Mouse (Mus musculus): Measurements from ENCODE around the gene Slc22a20.

The Slc22a20 gene

DNA sequence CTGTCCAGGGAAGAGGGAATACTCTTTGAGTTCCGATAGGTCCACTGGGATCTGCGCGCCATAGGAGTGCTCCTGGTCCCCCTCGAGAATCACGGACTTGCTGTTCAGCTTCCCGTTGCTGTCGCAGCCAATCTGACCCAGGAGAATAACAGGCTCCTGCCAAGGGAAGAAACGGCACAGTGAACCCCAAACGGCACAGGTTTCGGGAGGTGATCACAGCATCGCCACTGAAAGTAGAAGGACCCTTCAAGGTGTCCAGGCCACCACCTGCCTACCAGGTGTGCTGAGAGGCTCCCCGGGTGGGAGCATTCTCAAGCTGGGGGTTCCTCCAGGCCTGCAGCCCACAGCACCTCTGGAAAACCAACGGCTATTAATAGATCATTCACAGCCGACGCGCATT, 34.3 kb downstream of the Slc22a20 start:
- DNase-seq (ENCODE audit: low spot score) = no peak

- no peak for DNase-seq (ENCODE audit: low spot score)
Observed at GRCm38 (mm10) chr19:5950218-5950617, 35.7 kb downstream of the Slc22a20 start.

- no peak for DNase-seq (ENCODE audit: low spot score)
Observed at GRCm38 (mm10) chr19:5945891-5946290, 40.1 kb downstream of the Slc22a20 start.

- no peak for DNase-seq (ENCODE audit: low spot score)
Observed at GRCm38 (mm10) chr19:5945027-5945426, 40.9 kb downstream of the Slc22a20 start.

GRCm38 (mm10) chr19:5944145-5944544, 41.8 kb downstream of the Slc22a20 start:
- DNase-seq (ENCODE audit: low spot score) = no peak

DNA sequence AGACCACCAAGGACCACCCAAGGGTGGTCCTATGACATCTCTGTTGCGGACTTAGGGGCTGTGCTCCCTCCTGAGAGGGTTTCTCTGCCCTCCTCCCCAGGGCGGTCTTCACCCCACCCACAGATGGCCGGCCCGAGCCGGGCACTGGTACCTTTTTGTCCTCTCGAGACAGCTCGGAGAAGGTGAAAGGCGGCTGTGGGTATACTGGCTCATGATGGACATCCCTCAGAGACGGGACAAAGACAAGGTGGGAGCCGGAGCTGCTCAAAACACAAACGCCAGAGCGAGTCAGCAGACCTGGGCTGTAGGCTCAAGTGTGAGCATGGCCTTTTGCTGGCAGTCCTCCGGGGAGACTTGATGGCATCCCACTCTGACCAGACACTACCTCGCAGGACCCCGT, 42.5 kb downstream of the Slc22a20 start:
- no peak for DNase-seq (ENCODE audit: low spot score)

- no peak for DNase-seq (ENCODE audit: low spot score)
Observed at GRCm38 (mm10) chr19:5942581-5942980, 43.4 kb downstream of the Slc22a20 start.

GRCm38 (mm10) chr19:5940656-5941055, 45.3 kb downstream of the Slc22a20 start:
- DNase-seq (ENCODE audit: low spot score) = no peak

DNA sequence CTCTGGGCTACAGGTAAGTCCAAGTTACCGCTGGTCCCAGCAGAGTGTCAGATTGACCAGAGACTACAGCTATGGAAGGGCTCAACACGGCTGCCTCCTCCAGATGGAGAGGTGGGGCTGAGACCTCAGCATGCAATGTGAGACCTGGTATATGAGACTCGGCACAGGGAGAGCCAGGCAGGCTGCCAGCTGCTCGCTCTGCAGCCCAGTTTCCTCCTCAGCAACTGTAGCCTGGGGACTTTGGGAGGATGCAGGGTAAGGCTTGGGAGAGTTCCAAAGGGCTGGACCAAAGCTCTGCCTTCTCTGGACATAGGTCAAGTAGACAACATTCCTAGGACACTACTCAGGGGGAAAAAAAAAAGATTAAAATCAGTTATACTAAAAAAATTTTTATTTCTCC, 45.8 kb downstream of the Slc22a20 start:
- no peak for DNase-seq (ENCODE audit: low spot score)

DNA sequence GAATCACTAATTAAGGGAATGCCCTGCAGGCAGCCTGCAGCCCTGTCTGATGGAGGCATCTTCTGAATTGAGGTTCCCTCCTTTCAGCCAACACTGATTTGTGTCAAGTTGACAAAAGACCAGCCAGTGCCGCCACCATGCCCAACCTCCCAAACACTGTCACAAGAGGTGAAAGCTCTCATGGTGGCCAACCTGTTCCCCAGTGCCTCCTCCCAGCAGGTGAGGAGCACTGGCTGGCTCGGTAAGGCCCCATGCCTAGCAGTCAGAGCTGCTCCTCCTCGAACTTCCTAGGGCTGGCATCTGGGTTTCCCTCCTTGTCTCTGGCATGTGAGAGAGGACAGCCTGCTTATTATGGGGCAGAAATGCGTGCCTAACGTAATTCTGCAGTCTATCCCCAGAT, 46.2 kb downstream of the Slc22a20 start:
- no peak for DNase-seq (ENCODE audit: low spot score)

DNA sequence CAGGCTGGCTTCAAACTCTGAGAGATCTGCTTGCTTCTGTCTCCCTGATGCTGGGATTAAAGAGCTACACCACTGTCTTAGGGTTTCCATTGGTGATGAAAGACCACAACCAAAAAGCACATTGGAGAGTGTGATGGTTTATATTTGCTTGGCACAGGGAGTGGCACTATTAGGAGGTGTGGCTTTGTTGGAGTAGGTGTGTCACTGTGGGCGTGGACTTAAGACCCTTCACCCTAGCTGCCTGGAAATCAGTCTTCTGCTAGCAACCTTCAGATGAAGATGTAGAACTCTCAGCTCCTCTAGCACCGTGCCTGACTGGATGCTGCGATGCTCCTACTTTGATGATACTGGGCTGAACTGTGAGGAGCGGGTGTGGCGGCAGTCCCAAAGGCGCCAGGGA, 47.4 kb downstream of the Slc22a20 start:
- DNase-seq (ENCODE audit: low spot score) = no peak

- no peak for DNase-seq (ENCODE audit: low spot score)
Observed at GRCm38 (mm10) chr19:5937836-5938406, 48.0 kb downstream of the Slc22a20 start.

DNA sequence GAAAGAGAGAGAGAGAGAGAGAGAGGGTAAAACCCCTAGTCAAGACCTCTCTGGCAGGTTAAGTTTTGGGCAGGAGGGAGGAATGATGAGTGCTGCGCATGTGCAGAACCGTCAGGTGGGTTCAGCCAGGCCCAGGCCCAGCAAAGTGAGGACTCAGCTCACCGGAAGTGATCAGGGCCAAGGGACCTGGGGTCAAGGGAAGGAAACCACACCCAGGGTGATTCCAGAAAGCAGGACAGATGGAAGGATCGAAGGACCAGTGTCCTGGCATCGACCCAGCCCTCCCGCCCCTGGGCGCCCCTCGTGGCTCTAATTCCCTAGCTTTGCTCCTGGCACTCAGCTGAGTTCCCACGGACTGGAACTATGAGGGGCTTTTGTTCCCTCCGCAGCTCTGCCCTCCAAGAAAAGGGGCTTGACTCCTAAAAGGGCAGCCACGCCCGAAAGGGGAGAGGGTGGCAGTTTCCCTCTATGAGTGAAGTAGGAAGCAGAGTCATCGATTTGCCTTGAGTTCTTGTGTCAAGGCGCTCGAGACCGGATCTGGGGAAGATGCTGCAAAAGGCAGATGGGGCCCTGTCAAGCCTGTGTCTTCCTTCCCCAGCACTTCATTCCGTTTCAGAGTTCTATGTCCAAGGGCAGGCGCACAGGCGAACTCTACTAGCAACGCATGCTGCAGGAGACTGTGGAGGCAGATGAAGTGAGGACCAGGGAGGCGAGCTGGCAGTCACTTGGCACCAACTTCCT, 48.7 kb downstream of the Slc22a20 start:
- no peak for DNase-seq (ENCODE audit: low spot score)

- no peak for DNase-seq (ENCODE audit: low spot score)
Observed at GRCm38 (mm10) chr19:5935691-5936090, 50.3 kb downstream of the Slc22a20 start.

GRCm38 (mm10) chr19:5935266-5935665, 50.7 kb downstream of the Slc22a20 start:
- DNase-seq (ENCODE audit: low spot score) = no peak

DNA sequence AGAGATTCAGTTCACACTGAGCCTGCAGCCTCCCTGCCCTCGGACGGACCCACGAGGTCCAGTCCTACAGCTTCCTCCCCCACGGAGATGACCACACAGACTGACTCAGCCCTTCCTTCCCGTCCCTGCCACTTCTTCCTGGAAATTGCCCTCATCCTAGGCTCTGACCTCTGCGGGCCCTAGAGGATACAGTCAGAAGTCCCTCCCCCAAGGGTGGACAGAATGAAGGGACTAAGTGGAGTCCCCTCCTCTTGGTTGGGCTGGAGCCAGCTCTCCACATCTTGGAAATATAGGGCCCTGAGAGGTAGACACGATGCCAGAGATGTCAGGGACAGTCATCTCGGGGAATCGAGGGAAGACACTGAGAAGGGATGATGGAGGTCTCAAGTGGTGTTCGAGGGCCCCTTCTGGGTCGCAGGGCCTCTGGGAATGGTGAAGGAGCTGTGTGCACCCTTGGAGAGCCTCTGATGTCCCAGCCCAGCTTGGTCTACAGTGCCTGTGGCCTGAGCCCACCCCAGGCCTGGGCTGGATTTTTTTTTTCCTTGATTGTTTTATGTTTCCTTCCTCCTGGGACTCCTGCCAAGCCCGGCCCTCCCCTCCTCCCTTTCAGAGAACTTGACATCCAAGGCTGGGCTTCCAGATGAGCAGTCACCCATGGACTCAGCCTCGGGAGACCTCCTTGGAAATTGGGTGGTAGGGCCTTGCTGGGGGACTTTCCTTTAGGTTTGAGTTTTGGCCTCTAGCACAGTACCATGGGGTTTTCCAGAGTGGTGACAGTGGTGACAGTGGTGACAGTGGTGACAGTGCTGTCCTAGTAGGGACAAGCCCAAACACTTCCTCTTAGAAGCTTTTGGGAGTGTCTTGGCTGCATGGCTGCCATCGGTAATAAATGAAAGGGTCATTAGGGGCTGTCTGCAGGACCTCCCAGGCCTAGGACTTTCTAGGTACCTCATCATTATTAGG, 56.0 kb downstream of the Slc22a20 start:
- DNase-seq (ENCODE audit: low spot score) = no peak

GRCm38 (mm10) chr19:5928546-5928945, 57.4 kb downstream of the Slc22a20 start:
- no peak for DNase-seq (ENCODE audit: low spot score)

DNA sequence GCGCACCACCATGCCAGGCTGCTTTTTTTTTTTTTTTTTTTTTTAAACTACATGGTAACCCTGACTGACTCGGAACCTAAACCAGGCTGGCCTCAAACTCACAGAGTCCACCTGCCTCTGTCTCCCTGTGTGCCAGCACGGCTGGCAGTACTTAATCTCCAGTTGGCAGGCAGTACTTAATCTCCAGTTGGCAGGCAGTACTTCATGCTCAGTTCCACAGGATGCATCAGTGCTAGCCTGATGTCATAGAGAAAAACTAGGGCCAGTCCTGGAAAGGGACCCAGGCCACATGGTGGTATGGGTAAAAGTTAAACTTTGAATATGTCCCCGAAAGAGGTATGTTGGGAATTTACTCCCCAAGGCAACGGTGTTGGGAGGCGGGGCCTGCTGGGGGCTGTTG, 57.8 kb downstream of the Slc22a20 start:
- no peak for DNase-seq (ENCODE audit: low spot score)

DNA sequence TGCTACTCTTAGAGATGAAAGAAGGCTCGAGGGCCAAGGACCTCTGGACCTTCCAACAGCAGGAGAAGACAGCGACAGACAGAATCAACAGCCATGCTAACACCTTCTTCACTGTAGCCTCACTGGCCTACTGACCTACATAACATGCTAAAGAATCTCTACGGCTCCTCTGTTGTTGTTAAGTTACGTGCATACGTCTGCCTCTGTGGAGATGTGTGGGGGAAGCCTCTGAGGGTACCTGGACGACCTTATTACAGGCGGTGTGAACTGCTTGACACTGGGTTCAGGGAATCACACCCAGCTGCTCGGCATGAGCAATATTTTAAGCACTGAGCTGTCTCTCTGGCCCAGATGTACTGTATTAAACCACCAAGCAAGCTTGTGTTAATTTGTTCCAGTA, 58.4 kb downstream of the Slc22a20 start:
- no peak for DNase-seq (ENCODE audit: low spot score)

- DNase-seq (ENCODE audit: low spot score) = no peak
Observed at GRCm38 (mm10) chr19:5927026-5927425, 58.9 kb downstream of the Slc22a20 start.

DNA sequence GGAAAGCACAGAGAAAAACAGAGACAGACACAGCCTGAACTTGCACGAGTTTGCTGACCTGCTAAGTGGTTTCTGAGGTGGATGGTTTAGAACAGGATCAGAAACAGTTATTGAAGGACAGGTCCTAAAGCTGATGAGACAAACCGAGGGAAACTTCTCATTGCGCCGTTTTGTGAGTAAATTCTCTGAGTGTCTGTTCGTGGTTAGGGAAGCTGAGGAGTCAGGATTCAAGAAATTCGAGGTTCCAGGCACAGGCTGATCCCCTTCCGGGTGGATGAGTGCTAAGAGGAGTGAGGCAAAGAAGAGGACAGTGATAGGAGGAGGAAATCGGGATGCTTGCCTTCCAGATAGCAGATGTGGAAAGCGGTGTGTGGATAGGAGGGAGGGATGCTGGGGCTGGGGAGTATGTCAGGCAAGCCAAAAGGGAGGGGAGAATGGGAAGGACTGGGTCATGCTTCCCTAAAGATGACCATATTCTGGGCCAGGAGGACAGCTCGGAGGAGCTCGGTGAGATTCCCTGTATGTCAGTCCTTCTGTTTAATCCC, 60.6 kb downstream of the Slc22a20 start:
- no peak for DNase-seq (ENCODE audit: low spot score)

DNA sequence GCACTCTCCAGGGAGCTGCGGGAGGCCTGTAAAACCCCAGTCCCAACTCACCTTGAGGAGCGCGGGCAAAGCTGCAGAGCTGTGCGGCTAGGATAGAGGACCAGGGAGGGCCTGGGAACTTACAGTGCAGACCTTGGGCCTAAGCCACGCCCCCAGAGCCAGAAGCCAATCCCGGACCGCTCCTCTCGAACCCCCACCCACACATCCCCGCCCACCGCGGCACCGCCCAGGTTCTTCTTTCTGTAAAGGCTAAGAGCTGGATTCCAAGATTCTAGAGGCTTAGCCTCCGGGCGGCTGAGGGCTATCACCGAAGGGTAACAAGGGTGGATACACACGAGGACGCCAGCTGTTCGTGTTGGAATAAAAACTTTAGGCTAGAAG, 61.2 kb downstream of the Slc22a20 start, which contains the start of gene Cdc42ep2:
Gene Cdc42ep2, minus strand, starts transcription at position 104 of the 381 bp plus-strand sequence.
- DNase-seq (ENCODE audit: low spot score) = peak; percentile 84
